Mouse (Mus musculus) stomach, embryonic 15.5 days (tissue): ENCODE results near the gene Senp1. TPM values are rescaled to one million over a fixed set of nuclear protein-coding genes. Genes with fewer than 3 reads are reported as not detected.
A peak's percentile ranks its signal among the peaks of the same experiment; 100 is the strongest.

ENCODE experiments used
- ATAC-seq: fragments of 200-750 bp; cut with Nextera tagmentation; 2 replicates; pipeline ENCODE4 v1.8.0; 2017; ENCODE audit warnings: low read depth, moderate number of reproducible peaks, moderate TSS enrichment; ENCODE audit not compliant: insufficient read depth, low FRiP score
- H3K27ac ChIP-seq: fragments of 300-500 bp; sonication (generic); 2 replicates; pipeline ENCODE4 v1.5.1; 2015; ENCODE audit warnings: mild to moderate bottlenecking, inconsistent platforms
- H3K27me3 ChIP-seq: fragments of 300-500 bp; sonication (generic); replicated peaks from 2 replicates; pipeline ENCODE4 v1.6.1; 2015; ENCODE audit warnings: inconsistent platforms
- H3K36me3 ChIP-seq: fragments of 300-500 bp; sonication (generic); 2 replicates; pipeline ENCODE4 v1.6.1; 2015; ENCODE audit warnings: inconsistent platforms
- H3K4me1 ChIP-seq: fragments of 300-500 bp; sonication (generic); 2 replicates; pipeline ENCODE4 v1.6.1; 2015; ENCODE audit warnings: inconsistent platforms
- H3K4me2 ChIP-seq: fragments of 300-500 bp; sonication (generic); 2 replicates; pipeline ENCODE4 v1.6.1; 2015; ENCODE audit warnings: mild to moderate bottlenecking, inconsistent platforms
- H3K4me3 ChIP-seq: fragments of 300-500 bp; sonication (generic); replicated peaks from 2 replicates; pipeline ENCODE4 v1.5.1; 2015; ENCODE audit warnings: inconsistent platforms
- H3K9ac ChIP-seq: fragments of 300-500 bp; sonication (generic); 2 replicates; pipeline ENCODE4 v1.6.1; 2015; ENCODE audit warnings: inconsistent platforms
- H3K9me3 ChIP-seq: fragments of 300-500 bp; sonication (generic); 2 replicates; pipeline ENCODE4 v1.6.1; 2016; ENCODE audit warnings: inconsistent platforms
- WGBS: fragments of 180-500 bp; shearing (Covaris S2); methylation state at CpG from one replicate; pipeline ENCODE4 v1.1.7; 2015; 5-methylcytosine and 5-hydroxymethylcytosine counted together
- polyA plus RNA-seq: library from polyadenylated mRNA; unstranded; fragments of >200 nt; fragmentation: Nextera tagmentation; extraction: Ambion mirVana; gene quantifications from 2 replicates; pipeline ENCODE4 v1.2.1, GENCODE M21; 2015

Senp1 gene
- polyA plus RNA-seq, 1 experiment from 2014 or later: 27.9 TPM

GRCm38 (mm10) chr15:98120831-98121230 lies 27.3 kb upstream of the Senp1 start:
- H3K9me3 ChIP-seq: no peaks in the 10 kb centered on the region
- peaks cover 31% of the 10 kb centered on the region for H3K36me3 ChIP-seq
- H3K27ac ChIP-seq: no peak overlapping the region
- H3K9ac ChIP-seq: no peak overlapping the region
- no peaks in the 10 kb centered on the region for H3K4me1 ChIP-seq
- no peak overlapping the region for H3K4me3 ChIP-seq
- H3K27me3 ChIP-seq: no peaks in the 10 kb centered on the region
- H3K4me2 ChIP-seq: no peak overlapping the region
- 93% methylated on average over 20 of the region's 20 CpGs for WGBS
- ATAC-seq: no peak

GRCm38 (mm10) chr15:98119363-98119762 lies 25.8 kb upstream of the Senp1 start:
- no peaks in the 10 kb centered on the region for H3K27me3 ChIP-seq
- peaks cover 26% of the 10 kb centered on the region for H3K36me3 ChIP-seq
- H3K4me2 ChIP-seq: no peak overlapping the region
- no peak overlapping the region for H3K4me3 ChIP-seq
- H3K27ac ChIP-seq: no peak overlapping the region
- H3K9ac ChIP-seq: no peak overlapping the region
- no peaks in the 10 kb centered on the region for H3K4me1 ChIP-seq
- H3K9me3 ChIP-seq: no peaks in the 10 kb centered on the region
- 91% methylated on average over 12 of the region's 12 CpGs for WGBS
- no peak for ATAC-seq

GRCm38 (mm10) chr15:98116287-98116686 lies 22.7 kb upstream of the Senp1 start:
- ATAC-seq: peak; percentile 37; the same call in 1 of the 2 replicates
- no peak overlapping the region for H3K4me2 ChIP-seq
- H3K27me3 ChIP-seq: no peaks in the 10 kb centered on the region
- no peak overlapping the region for H3K4me3 ChIP-seq
- H3K27ac ChIP-seq: no peak overlapping the region
- no peak overlapping the region for H3K9ac ChIP-seq
- no peaks in the 10 kb centered on the region for H3K4me1 ChIP-seq
- peaks cover 17% of the 10 kb centered on the region; the same call in 1 of the 2 replicates for H3K36me3 ChIP-seq
- WGBS: 85% methylated on average over 5 of the region's 5 CpGs
- no peaks in the 10 kb centered on the region for H3K9me3 ChIP-seq

- Histone ChIP-seq H3K9ac (no peak overlapping the region), H3K4me1 (no peaks in the 10 kb centered on the region), H3K27ac (no peak overlapping the region), H3K4me3 (no peak overlapping the region), H3K36me3 (peaks cover 15% of the 10 kb centered on the region; the same call in 1 of the 2 replicates), H3K27me3 (no peaks in the 10 kb centered on the region), H3K4me2 (no peak overlapping the region), H3K9me3 (no peaks in the 10 kb centered on the region)
- WGBS: 80% methylated on average over 9 of the region's 9 CpGs
- ATAC-seq: no peak
Observed at GRCm38 (mm10) chr15:98115779-98116163, 22.2 kb upstream of the Senp1 start.

- Histone ChIP-seq H3K9me3 (no peaks in the 10 kb centered on the region), H3K36me3 (0 out of 2 replicates have a peak, but pooled peaks cover 13% of the 10 kb centered on the region), H3K4me1 (no peaks in the 10 kb centered on the region), H3K9ac (no peak overlapping the region), H3K27me3 (no peaks in the 10 kb centered on the region), H3K4me3 (no peak overlapping the region), H3K27ac (no peak overlapping the region), H3K4me2 (no peak overlapping the region)
- 80% methylated on average over 10 of the region's 10 CpGs for WGBS
- ATAC-seq: no peak
Observed at GRCm38 (mm10) chr15:98114852-98115778, 21.6 kb upstream of the Senp1 start.

- Histone ChIP-seq H3K27me3 (no peaks in the 10 kb centered on the region), H3K9ac (no peak overlapping the region), H3K4me2 (no peak overlapping the region), H3K4me1 (peaks cover 2% of the 10 kb centered on the region; the same call in 1 of the 2 replicates), H3K27ac (no peak overlapping the region), H3K9me3 (no peaks in the 10 kb centered on the region), H3K36me3 (0 out of 2 replicates have a peak, but pooled peaks cover 13% of the 10 kb centered on the region), H3K4me3 (no peak overlapping the region)
- no peak for ATAC-seq
- WGBS: 80% methylated on average over 10 of the region's 10 CpGs
Observed at GRCm38 (mm10) chr15:98114098-98114851, 20.7 kb upstream of the Senp1 start.

- Histone ChIP-seq H3K27me3 (no peaks in the 10 kb centered on the region), H3K27ac (no peak overlapping the region), H3K4me3 (no peak overlapping the region), H3K9ac (no peak overlapping the region), H3K36me3 (0 out of 2 replicates have a peak, but pooled peaks cover 9% of the 10 kb centered on the region), H3K9me3 (no peaks in the 10 kb centered on the region), H3K4me2 (no peak overlapping the region), H3K4me1 (peaks cover 12% of the 10 kb centered on the region; the same call in 1 of the 2 replicates)
- 68% methylated on average over 5 of the region's 5 CpGs for WGBS
- ATAC-seq: peak; percentile 40; the same call in 1 of the 2 replicates
Observed at GRCm38 (mm10) chr15:98111791-98112190, 18.2 kb upstream of the Senp1 start.

GRCm38 (mm10) chr15:98108297-98109152 lies 15.0 kb upstream of the Senp1 start:
- H3K9ac ChIP-seq: peak overlapping the region; percentile 54
- 3% methylated on average over 37 of the region's 37 CpGs for WGBS
- no peaks in the 10 kb centered on the region for H3K9me3 ChIP-seq
- H3K27ac ChIP-seq: peak overlapping the region; percentile 67
- peak overlapping the region; percentile 69 for H3K4me3 ChIP-seq
- H3K36me3 ChIP-seq: 0 out of 2 replicates have a peak, but pooled peaks cover 9% of the 10 kb centered on the region
- peaks cover 12% of the 10 kb centered on the region; the same call in 1 of the 2 replicates for H3K4me1 ChIP-seq
- ATAC-seq: peak; percentile 96
- peak overlapping the region; percentile 76 for H3K4me2 ChIP-seq
- H3K27me3 ChIP-seq: no peaks in the 10 kb centered on the region

- 0 out of 2 replicates have a peak, but pooled peaks have one; percentile 2 for ATAC-seq
- 35% methylated on average over 11 of the region's 11 CpGs for WGBS
- Histone ChIP-seq H3K9ac (peak overlapping the region; percentile 54; the same call in 1 of the 2 replicates), H3K4me1 (peaks cover 12% of the 10 kb centered on the region; the same call in 1 of the 2 replicates), H3K27me3 (no peaks in the 10 kb centered on the region), H3K27ac (0 out of 2 replicates have a peak overlapping the region, but pooled peaks have one; percentile 36), H3K4me2 (peak overlapping the region; percentile 76), H3K36me3 (0 out of 2 replicates have a peak, but pooled peaks cover 9% of the 10 kb centered on the region), H3K4me3 (peak overlapping the region; percentile 69), H3K9me3 (no peaks in the 10 kb centered on the region)
Observed at GRCm38 (mm10) chr15:98107703-98108296, 14.3 kb upstream of the Senp1 start.

- Histone ChIP-seq H3K27ac (0 out of 2 replicates have a peak overlapping the region, but pooled peaks have one; percentile 36), H3K9me3 (no peaks in the 10 kb centered on the region), H3K4me2 (peak overlapping the region; percentile 76; the same call in 1 of the 2 replicates), H3K27me3 (no peaks in the 10 kb centered on the region), H3K36me3 (0 out of 2 replicates have a peak, but pooled peaks cover 3% of the 10 kb centered on the region), H3K4me3 (0 out of 2 replicates have a peak overlapping the region, but pooled peaks have one; percentile 69), H3K9ac (no peak overlapping the region), H3K4me1 (peaks cover 12% of the 10 kb centered on the region; the same call in 1 of the 2 replicates)
- WGBS: 62% methylated on average over 6 of the region's 6 CpGs
- ATAC-seq: no peak
Observed at GRCm38 (mm10) chr15:98107230-98107629, 13.7 kb upstream of the Senp1 start.
